Mouse (Mus musculus) naive thymus-derived CD4-positive, alpha-beta T cell, adult 2 months (primary cell): ENCODE data around the gene Il6st.
"Not testable (repeated sequence)": the region's sequence is repeated elsewhere in the genome, so short reads cannot be mapped to it uniquely, and the experiment has no call there.

ENCODE experiments used
- DNase-seq: peaks from one replicate; pipeline ENCODE4 v3.0.0-alpha.2; 2011; ENCODE audit warnings: low read depth

Gene Il6st

DNA sequence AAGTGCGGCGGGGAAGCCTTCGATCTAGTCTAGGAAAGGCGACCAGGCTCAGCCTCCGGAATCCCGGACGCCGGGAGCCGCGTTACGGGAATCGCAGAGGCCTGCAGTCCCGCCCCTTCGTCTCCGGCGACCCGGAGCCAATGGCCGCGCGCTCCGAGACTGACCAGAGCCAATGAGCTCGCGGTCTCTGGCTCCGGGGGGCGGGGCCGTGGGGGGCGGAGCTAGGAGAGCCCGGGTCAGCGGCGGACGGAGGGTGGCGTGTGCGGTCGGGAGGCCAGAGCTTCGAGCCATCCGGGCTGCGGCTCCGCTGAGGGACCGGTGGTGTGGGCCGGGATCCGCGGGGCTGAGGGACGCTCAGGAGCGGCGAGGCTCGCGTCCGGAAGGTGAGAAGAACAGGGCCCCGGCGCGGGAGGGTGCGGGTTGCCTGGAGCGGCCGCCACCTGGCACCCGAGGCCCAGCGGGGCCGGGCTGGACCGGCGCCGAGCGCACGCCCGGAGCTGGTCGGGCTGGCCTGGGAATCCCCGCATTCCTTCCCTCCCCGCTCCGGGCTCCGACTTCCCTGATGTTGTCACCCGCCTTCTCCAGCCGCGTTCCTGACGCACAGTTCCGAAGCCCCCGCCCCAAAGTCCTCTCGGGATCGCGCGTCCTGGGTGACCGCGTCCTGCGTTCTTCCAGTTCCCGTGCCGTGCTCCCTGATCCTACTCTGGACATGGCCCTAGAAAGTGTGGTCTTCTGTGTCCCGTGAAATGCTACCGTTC is at the start of gene Il6st:
Gene Il6st, plus strand, starts transcription at position 203 of the 758 bp plus-strand sequence.
- peak; percentile 89 for DNase-seq

DNA sequence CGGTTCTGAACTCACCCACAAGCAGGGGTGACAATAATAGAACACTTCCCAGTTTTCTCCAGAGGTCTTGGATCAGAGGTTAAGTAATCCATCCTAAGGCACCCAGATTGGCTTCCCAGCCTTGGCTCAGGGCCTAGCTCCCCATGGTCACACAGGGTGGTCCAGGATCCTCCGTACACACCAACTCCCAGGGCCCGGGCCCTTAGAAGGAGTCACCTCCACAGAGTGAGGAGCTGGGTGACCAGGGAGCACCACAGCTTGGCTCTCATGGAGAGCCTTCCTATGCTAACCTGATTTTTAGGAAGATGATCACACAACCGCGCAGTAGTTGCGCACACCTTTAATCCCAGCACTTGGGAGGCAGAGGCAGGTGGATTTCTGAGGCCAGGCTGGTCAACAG is 48.0 kb upstream of the Il6st start:
- DNase-seq, result peak; percentile 32

DNA sequence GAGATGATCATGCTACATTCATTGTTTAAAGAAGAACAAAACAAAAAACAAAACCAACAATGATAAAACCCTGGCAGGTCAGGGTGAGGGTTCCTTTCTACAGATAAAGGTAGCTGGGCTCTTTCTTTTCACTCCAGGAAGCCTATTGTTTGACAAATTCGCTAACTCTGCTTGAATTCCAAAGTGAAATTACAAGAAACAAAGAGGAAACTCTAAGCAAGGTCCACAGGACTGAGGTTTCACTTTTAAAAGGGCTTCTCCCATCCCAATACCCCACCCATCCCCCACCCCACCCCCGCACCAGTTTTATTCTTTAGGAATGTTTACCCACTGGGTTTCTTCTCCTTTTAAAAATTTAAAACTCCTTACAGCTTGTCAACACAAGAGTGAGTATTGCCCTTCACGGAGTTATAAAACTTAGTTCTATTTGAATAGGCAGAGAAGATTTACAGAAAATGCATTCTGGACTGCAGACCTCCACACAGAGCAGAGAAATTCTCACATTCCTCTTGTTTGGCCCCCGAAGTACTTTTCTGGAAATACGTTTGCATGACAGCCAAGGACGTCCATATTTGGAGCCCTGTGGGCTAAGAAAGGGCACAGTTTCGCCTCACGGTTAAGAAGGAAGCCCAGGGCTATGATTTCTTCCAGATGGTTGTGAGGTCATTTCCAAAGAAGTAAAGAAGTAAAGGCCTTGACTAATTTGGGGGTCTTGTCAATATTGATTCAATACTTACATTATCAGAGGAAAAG is 47.3 kb upstream of the Il6st start:
- peak; percentile 55 for DNase-seq

DNA sequence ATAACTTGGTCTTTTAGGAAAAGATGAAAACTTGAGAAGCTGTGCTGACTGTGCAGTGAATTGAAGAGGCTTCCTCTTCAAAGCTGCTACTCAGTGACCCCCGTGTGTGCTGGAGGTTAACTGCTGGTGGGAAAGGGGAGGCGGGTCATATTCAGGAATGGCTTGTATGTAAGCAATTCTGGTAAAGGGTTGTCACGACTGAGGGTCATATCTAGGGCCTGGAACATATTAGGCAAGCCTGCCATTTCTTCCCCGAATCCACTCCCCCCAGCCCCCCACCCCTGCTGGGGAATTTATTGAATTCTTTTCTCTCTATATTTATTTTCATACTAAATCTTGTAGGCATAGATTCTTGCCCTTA is 46.7 kb upstream of the Il6st start:
- DNase-seq, result no peak

DNA sequence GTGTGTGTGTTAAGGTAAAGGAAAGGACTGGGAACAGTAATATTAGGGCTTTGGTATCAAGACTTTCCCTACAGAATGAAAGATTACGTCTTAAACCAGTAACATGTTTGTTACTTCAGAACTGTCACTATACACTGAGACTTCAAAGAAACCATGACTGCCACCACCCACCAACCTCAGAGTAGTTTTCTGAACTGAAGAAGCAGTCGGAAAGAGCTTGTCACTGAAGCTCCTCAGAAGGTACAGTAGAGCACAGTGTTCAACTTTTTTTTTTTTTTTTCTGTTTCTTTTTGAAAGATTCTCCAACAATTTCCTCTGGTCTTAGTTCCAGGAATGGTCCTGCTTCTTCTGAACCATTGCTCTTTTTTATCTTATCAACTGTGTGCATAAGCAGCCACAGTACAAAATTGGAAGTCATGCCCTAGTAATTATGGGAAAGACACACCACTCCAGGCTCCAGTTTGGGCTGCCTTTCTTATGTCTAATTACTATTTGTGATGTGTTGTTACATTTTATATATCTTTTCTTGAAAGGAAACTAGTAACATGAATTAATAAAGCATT is 45.9 kb upstream of the Il6st start:
- DNase-seq, result peak; percentile 90

DNA sequence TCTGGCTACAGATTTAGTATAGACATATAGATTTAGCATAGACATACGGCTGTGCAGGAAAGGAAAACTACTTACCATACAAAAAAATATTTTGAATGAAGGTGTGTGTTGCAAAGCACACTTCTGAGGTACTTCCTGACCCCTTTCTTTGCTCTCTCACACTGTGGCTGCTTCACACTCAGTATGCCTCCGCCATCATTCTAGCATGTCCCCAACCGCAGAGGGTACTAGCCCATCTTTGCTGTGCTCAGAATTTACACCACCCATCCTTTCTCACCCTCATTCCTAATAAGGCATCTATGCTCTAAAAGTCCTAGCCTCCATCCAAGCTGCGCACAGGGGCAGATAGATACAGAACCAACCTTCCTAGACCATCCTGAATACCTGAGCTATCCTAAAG is 45.3 kb upstream of the Il6st start:
- peak; percentile 80 for DNase-seq

DNA sequence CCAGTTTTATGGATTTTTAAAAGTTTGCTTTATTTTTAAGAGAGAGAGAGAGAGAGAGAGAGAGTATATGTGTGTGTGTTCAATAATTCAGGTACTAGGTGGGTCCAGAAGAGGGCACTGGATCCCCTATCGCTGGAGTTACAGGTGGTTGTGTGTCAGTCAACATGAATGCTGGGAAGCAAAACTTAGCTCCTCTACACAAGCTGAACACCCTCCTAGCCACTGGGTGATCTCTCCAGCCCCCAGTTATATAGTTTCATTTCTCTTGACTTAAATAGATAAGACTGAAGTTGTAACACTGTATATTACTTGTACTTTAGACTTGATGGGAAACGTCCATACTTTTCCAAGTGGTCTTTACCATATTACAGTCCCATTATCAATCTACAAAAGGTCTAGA is 39.7 kb upstream of the Il6st start:
- DNase-seq, result no peak

DNA sequence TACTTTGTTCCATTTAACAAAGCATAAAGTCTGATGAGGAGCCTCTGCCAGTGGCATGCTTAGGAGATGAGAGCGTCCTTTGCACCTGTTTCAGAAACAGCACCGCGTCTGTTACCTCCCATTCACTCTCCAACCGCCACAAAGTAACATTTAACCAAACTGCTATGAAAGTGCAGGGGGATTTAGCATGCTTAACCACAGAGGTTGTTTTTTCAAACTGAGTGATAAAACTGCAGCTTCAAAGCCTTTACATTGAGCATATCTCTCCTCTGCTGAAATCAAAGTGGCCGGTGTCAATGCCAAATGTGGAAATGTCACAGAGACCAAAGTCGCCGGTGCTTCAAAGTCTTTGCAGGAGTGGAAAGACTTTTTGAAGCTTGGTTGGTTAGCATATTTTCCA is 39.2 kb upstream of the Il6st start:
- DNase-seq, result peak; percentile 93

DNA sequence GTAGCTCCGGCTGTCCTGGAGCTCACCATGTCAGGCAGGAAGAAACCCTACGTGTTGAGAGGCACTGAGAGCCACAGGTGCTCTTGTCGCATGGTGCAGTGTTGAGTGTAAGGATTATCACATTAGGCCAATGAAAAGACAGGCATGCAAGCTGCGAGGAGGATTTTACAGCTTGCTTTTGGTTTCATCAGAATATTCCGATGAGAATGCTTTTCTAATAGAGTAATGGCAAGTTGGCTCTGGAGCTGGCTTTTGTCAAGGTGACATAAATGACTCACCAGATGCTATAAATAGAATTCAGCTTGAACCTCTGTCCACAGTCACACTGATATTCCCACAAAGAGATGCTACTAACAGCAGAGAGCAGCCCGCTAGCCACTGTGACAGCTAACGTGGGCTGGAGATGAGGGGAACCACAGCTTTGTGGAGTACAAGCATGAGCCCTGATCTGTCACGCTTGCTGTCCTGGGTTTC is 38.7 kb upstream of the Il6st start:
- DNase-seq, result no peak

DNA sequence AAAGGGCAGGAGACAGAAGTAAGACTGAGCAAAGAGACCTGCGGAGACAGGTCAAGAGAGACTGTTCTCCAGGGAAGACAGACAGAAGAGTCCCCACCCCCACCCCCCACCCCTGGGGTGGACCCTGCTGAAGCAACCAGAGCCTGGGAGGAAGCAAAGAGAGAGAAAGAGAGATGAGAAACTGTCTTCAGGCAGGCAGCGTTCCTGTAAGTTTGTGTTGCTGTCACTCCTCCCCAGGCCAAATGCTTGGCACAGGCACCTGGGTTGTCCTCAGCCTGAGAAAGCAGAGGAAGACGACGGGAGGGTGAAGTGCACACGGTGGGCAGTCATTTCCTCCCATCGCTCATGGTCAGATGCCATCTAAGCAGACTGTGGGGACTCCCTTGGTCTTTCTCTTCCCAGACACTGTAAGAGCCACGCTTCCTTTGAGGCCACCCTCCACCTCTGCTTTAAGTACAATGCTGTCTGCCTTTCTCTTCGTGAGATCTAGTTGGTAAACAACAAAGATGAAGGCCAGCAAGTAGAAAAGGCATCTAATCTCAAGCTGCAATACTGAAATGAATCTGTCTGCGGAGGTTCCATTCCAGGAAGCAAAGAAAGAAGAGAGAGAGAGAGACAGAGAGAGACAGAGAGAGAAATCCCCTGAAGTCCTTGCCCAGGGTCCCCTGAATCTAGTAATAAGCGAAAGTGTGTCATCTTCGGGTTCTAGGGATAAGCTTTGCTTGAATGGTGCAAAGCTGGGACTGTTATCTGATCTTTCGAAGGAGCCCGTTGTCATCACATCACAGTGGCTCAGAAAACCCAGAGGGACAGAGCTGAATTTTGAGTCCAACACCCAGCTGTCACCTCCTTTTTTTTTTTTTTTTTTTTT is 37.4 kb upstream of the Il6st start:
- DNase-seq, result peak; percentile 77

DNA sequence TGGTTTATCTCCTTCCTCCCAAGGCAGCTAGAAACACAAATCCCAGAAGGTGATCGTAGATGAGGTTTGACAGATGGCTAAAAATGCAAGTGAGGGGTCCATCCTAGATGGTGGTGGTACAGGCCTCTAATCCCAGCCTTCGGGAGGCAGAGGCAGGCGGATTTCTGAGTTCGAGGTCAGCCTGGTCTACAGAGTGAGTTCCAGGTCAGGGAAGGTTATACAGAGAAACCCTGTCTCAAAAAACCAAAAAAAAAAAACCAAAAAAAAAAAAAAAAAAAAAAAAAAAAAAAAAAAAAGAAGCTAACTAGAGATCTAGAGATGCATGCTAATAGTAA is 36.8 kb upstream of the Il6st start:
- DNase-seq, result not testable (repeated sequence)

DNA sequence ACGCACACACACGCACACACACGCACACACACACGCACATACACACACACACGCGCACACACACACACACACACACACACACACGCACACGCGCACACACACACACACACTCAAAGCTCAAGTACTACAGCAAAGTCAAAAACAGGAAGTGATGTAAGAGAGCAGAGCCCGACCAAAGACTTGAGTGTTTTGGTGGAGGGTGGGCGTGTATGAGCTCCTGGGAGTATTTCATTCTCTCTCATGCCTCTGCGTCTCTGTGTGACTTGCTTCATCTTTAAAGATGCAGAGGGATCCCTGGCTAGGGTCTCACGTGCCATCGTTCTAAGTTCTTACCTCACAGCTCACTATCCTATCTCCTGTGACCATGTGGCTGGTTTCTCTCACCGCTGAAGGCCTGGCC is 36.3 kb upstream of the Il6st start:
- DNase-seq, result peak; percentile 92

DNA sequence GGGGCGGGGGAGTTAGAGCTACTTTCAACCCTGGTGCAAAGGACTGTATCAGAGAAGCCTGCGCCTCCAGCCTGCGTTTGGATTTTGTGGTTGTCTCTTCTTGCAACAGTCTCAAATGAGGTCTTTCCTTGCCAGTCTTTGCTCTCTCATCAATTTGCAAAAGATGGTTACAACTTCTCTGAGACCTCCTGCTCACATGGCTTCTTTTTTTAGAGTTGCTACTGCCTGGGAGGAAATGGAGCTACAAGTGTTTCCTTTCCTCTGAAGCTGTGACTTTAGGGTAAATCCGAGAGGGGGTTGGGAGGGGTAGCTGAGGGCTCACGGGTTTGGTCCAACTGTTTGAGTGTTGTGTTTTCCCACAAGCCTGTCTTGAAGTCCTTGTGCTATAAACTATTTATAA is 30.6 kb upstream of the Il6st start:
- peak; percentile 84 for DNase-seq

DNA sequence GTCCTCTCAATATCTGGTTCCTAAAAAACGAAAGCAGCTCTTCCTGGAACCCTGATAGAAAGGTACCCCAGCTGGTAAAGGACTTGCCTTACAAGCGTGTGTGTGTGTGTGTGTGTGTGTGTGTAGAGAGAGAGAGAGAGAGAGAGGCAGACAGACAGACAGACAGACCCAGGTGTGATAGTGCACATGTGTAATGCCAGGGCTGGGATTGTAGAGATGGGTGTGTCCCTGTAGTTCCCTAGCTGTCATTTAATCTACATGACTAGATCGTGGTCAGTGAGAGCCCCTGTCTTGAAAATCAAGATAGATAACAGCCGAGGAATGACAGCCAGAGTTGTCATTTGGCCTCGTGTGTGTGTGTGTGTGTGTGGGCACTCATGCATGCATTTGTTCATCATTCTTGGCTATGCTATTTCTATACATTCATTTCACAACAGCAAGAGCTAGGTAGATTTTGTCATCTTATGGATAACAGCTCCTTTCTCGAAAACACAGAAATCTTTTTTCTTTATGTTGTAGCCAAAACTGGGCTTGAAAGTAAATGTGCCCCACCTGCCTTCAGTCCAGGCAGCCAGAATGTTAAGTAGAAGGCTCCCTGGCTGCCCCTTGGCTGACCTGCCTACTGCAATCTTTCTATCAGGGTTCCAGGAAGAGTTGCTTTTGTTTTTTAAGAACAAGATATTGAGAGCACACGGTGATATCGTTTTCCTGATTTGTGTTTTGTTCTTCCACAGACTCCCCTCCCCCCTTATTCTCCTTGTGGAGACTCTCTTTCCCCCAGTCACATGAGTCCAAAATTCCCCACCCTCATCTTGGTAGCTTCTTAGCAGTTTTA is 28.4 kb upstream of the Il6st start:
- DNase-seq, result peak; percentile 48

DNA sequence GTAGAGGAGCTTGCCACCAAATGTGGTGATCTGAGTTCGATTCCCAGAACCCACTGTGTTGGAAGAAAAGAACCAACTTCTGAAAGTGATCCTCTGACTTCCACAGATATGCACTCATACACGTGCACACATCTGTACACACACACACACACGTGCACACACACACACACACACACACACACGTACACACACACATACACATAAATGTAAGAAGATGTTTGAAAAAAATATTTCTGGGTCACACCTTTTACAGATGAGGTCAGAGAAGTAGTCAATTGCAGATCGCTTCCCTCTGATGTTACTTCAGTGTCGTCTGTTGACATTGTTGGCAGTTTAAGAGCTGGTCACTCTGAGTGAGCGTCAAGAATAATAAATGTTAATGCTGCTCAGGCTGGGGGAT is 27.6 kb upstream of the Il6st start:
- DNase-seq, result no peak

DNA sequence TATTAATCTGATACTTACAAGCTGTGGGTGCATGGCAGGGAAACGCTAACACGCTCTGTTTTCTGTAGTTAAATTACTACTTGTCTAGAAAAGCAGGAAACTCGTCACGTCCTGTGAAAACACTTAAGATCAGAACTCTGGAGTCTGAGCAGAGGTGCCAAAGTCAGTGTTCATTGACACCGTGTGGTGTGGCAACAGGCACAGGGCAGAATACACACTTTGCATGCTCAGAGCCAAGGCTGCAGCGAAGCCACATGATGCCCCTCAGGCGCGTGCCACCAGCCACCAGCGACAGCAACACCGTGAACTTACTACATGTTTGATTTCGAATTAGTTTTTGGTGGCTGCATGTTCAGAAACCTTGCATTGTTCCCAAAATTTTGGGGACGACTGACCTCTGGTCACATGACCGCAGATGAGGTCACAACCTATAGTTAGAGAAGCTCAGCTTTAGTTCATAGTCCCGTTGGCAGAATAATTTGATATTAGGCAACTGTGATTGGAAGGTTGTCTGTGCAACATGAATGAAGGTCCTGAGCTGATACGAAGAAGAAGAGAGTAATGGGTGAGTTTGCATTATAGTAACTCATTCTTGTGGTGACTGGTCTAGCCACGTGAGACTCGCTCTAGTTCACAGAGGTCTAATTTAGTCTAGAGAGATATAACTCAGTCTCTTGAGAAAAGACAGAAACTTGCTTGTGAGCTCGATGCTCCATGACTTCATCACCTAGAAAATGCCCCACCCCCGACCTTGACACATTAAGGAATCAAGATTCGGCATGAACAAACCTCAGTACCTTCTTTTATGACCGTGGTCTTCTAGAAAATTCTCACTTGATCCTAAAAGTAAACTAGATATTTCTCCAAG is 25.6 kb upstream of the Il6st start:
- peak; percentile 92 for DNase-seq

DNA sequence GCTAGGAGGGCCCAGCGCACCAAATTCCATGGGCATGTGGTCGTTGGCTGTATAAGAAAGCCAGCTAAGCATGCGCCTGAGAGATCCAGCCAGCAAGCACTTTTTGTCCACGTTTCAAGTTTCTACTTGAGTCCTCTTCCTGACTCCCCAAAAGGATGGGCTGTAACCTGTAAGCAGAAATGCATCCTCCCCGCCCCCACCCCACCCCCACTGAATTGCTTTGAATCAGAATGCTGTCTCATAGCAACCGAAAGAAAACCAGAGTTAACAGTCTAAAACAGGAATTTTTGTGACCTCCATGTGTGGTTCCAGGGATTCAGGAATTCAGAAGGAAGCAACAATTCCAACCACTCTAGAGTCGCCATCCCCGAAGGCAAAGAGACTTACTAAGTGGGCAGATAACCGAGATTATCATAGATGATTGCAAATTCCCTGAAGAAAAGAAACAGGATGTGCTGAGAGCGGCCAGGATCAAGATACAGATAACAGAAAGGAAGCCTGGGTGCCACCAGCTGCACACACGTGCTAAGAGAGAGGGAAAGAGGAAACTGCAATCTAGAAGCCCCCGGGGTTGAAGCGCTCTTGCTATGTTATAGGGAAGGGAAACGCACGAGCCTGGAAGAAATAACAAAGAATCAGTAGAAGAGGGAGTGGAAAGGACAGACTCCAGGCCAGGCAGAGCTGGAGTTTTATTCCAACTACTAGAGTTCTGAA is 24.6 kb upstream of the Il6st start:
- peak; percentile 66 for DNase-seq

DNA sequence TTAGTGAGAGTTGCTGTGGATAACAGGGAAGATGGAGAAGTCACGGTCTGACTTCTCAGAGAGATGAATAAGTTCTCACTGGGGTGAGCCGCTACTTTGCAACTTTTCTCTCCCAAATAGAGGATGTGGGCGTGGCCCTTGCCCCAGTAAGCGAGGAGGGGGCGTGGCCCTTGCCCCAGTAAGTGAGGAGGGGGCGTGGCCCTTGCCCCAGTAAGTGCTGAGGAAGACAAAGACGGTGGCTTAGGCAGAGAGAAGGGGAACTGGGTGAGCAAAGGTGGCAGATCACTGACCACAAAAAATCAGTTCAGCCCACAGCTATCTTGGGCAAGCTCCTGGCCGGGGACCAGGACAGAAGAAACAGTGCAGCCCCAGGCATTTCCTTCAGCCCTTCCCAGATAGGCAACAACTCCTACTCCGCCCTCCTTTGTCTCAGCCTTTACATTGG is 23.9 kb upstream of the Il6st start:
- DNase-seq, result peak; percentile 90

DNA sequence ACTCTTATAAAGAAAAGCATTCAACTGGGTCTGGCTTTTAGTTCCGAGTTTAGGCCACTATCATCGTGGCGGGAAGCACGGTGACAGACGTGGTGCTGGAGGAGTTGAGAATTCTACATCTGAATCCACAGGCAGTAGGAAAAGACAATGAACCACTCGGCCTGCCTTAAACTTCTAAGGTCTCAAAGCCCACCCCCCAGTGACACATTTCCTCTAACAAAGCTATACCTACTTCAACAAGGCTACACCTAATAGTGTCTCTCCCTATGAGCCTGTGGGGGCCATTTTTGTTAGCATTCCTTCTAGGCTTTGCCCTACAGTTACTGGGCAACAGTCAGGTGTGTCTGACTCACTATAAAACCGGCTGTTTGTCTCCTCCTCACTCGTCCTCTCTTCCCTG is 23.2 kb upstream of the Il6st start:
- no peak for DNase-seq
